Comparison of ENCODE assay signal across 25 mouse cellular contexts in genomic region chr3:131654366-131654765, GRCm38 (mm10).
DNase-seq lines count a peak whose midpoint lies in the region; ATAC-seq and TF ChIP-seq lines count a peak whose summit lies in the region.
"Had no signal": no experiment of that assay in that cellular context is flagged by ENCODE, and none has a peak within 500 bp of the region (broad histone marks: within the 10 kb centered on the region; RNA-seq: fewer than 3 reads in every experiment).

No protein-coding gene starts in this region.

- H3K4me3 ChIP-seq in liver, adult 2 months (ENCODE audit: insufficient read depth, low read depth, low read length): no peak overlapping the region
- no peak overlapping the region for H3K4me3 ChIP-seq in liver, postnatal 0 days (ENCODE audit: low read depth, low read length)
- H3K4me3 ChIP-seq: embryonic facial prominence, embryonic 13.5 days; erythroblast, embryonic 14.5 days; forebrain, embryonic 15.5 days; heart, embryonic 13.5 days; kidney, embryonic 15.5 days; lung, embryonic 15.5 days; megakaryocyte, embryonic 14.5 days; midbrain, embryonic 13.5 days; neural tube, embryonic 12.5 days had no signal

- TF ChIP-seq POLR2A in liver, adult 2 months (IDR thresholded peaks at IDR 0.05; ENCODE audit: extremely low read depth, insufficient read depth, low read length): no peak

- DNase-seq in adrenal gland, adult (ENCODE audit: inconsistent age in 2 of 2, low spot score in 1 of 2): peak; percentile 18 to 89
- DNase-seq in adrenal gland, postnatal 4 days (ENCODE audit: low spot score in 2 of 2): no peak
- DNase-seq in liver, adult 2 months (ENCODE audit: extremely low read depth, low read depth, low spot score): peak; percentile 94
- no peak for DNase-seq in liver, postnatal 0 days
- peak; percentile 67 for DNase-seq in adrenal gland, adult 8-10 months
- DNase-seq in fat pad, adult 2 months (ENCODE audit: extremely low read depth, low read depth, low spot score): peak; percentile 23
- no peak for DNase-seq in thymus, postnatal 10 days (ENCODE audit: low spot score in 2 of 2)
- DNase-seq: cerebellum, adult 18-20 months; cerebellum, postnatal 25 days; gastrocnemius, postnatal 10 days; heart, adult 18-20 months; kidney, adult 11 months; kidney, postnatal 36 days; lung, postnatal 36 days; thymus, postnatal 25 days had no signal

- H3K27ac ChIP-seq in liver, adult 2 months (replicated peaks; ENCODE audit: insufficient read depth, low read depth, low read length): no peak overlapping the region
- H3K27ac ChIP-seq in liver, postnatal 0 days (ENCODE audit: low read depth): no peak overlapping the region
- H3K27ac ChIP-seq: embryonic facial prominence, embryonic 13.5 days; forebrain, embryonic 15.5 days; heart, embryonic 13.5 days; kidney, embryonic 15.5 days; liver, embryonic 14.5 days; lung, embryonic 15.5 days; midbrain, embryonic 13.5 days; neural tube, embryonic 12.5 days had no signal

- H3K4me1 ChIP-seq in liver, adult 2 months (ENCODE audit: control insufficient read depth, insufficient read depth, low read length): peaks cover 6% of the 10 kb centered on the region; the same call in 1 of the 2 replicates
- H3K4me1 ChIP-seq in liver, postnatal 0 days (ENCODE audit: insufficient read depth): no peaks in the 10 kb centered on the region
- H3K4me1 ChIP-seq: embryonic facial prominence, embryonic 13.5 days; forebrain, embryonic 15.5 days; kidney, embryonic 15.5 days; lung, embryonic 15.5 days; megakaryocyte, embryonic 14.5 days; midbrain, embryonic 13.5 days; neural tube, embryonic 12.5 days had no signal

- no peak for ATAC-seq in liver, postnatal 0 days
- ATAC-seq: forebrain, embryonic 15.5 days; midbrain, embryonic 13.5 days had no signal

- WGBS in liver, adult 2 months: 19% methylated on average over 3 of the region's 3 CpGs
- 80% methylated on average over 3 of the region's 3 CpGs for WGBS in liver, postnatal 0 days (ENCODE audit: insufficient replicate concordance)

- H3K9me3 ChIP-seq in liver, postnatal 0 days (ENCODE audit: low read length): no peaks in the 10 kb centered on the region
- H3K9me3 ChIP-seq: embryonic facial prominence, embryonic 13.5 days; forebrain, embryonic 15.5 days; heart, embryonic 13.5 days; kidney, embryonic 15.5 days; lung, embryonic 15.5 days; midbrain, embryonic 13.5 days; neural tube, embryonic 12.5 days had no signal

- H3K4me2 ChIP-seq in liver, postnatal 0 days (ENCODE audit: low read depth, low read length): no peak overlapping the region
- H3K4me2 ChIP-seq: embryonic facial prominence, embryonic 13.5 days; forebrain, embryonic 15.5 days; heart, embryonic 13.5 days; kidney, embryonic 15.5 days; lung, embryonic 15.5 days; midbrain, embryonic 13.5 days; neural tube, embryonic 12.5 days had no signal

- no peaks in the 10 kb centered on the region for H3K79me2 ChIP-seq in liver, adult 2 months (ENCODE audit: control insufficient read depth, insufficient read depth, low read length)

- no peak for TF ChIP-seq EP300 in liver, postnatal 0 days (IDR thresholded peaks at IDR 0.05; ENCODE audit: low read depth)

- H3K27me3 ChIP-seq in liver, adult 2 months (ENCODE audit: control insufficient read depth, insufficient read depth, low read length): no peaks in the 10 kb centered on the region
- no peaks in the 10 kb centered on the region for H3K27me3 ChIP-seq in liver, postnatal 0 days (ENCODE audit: insufficient read depth, low read length)
- H3K27me3 ChIP-seq: embryonic facial prominence, embryonic 13.5 days; forebrain, embryonic 15.5 days; heart, embryonic 13.5 days; kidney, embryonic 15.5 days; lung, embryonic 15.5 days; megakaryocyte, embryonic 14.5 days; midbrain, embryonic 13.5 days; neural tube, embryonic 12.5 days had no signal

- H3K9ac ChIP-seq in liver, adult 2 months (ENCODE audit: low read depth, low read length): no peak overlapping the region
- no peak overlapping the region for H3K9ac ChIP-seq in liver, postnatal 0 days (replicated peaks)
- H3K9ac ChIP-seq: embryonic facial prominence, embryonic 13.5 days; forebrain, embryonic 15.5 days; heart, embryonic 13.5 days; kidney, embryonic 15.5 days; liver, embryonic 14.5 days; lung, embryonic 15.5 days; midbrain, embryonic 13.5 days; neural tube, embryonic 12.5 days had no signal

- H3K36me3 ChIP-seq in liver, adult 2 months (ENCODE audit: control insufficient read depth, insufficient read depth, low read length): no peaks in the 10 kb centered on the region
- H3K36me3 ChIP-seq in liver, postnatal 0 days (replicated peaks; ENCODE audit: insufficient read depth, low read length): no peaks in the 10 kb centered on the region
- H3K36me3 ChIP-seq: embryonic facial prominence, embryonic 13.5 days; forebrain, embryonic 15.5 days; heart, embryonic 13.5 days; kidney, embryonic 15.5 days; lung, embryonic 15.5 days; midbrain, embryonic 13.5 days; neural tube, embryonic 12.5 days had no signal

- TF ChIP-seq CTCF in liver, adult 2 months (IDR thresholded peaks at IDR 0.05; ENCODE audit: low read depth, low read length): peak; percentile 38
- TF ChIP-seq CTCF in liver, postnatal 0 days (IDR thresholded peaks at IDR 0.05; ENCODE audit: low read depth): no peak

Comparison
In these comparisons a context has a peak if more than half of its experiments do, and no peak if none do; other contexts are left out.
1. DNase-seq: peak in adrenal gland, adult (2 of 2), liver, adult 2 months (single experiment), adrenal gland, adult 8-10 months (single experiment) and fat pad, adult 2 months (single experiment); none in adrenal gland, postnatal 4 days (0 of 2), liver, postnatal 0 days (single experiment) and thymus, postnatal 10 days (0 of 2).